Mouse (Mus musculus): ENCODE data around the gene Pitpnm1.

DNA sequence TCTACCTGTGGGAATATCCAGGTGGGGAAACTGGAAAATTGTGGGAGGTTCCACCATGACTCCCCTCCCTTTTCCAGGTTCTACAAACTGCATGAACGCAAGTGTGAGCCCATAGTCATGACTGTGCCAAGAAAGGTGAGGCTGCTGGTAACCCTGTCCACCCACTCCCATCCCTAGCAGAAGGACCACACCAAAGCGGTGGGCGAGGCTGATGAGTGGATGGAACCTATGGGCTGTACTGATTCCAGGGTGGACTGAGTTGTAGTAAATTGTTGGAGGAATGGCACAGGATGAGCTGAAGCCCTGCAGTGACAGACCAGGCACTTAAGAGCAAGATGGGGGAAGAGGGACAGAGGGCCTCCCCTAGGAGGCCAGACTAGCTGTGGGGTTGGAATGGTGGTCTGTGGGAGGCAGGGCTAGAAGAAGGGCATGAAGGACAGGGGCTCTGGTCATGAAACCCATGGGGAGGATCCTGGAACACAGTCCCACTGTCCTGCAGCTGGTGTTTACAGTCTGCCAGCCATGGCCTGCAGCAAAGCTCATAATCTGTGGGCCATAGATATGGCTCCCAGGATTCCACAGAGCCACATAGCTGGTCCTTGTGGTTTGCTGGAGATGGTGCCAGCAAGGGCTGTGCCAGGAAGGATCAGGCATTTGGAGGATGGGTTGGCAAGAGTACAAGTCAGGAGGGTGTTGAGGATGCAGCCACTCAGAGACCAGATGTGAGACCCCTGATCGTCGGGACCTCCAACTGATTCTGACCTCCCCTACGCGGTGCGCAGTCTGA, 52.8 kb downstream of the Pitpnm1 start:
- no peak for TF ChIP-seq CTCF (IDR thresholded peaks at IDR 0.05; ENCODE audit: borderline replicate concordance, insufficient read depth, low read depth, low read length)
- TF ChIP-seq POLR2A (IDR thresholded peaks at IDR 0.05; ENCODE audit: borderline replicate concordance, insufficient read depth, low read length): no peak
